Mouse (Mus musculus): ENCODE results near the gene Pa2g4. TPM values are rescaled to one million over a fixed set of nuclear protein-coding genes. Genes with fewer than 3 reads are reported as not detected.
A peak's percentile ranks its signal among the peaks of the same experiment; 100 is the strongest.
"Not testable (repeated sequence)": the region's sequence is repeated elsewhere in the genome, so short reads cannot be mapped to it uniquely, and the experiment has no call there.

Gene Pa2g4
- 36.0 and 56.8 TPM in 2 replicates for polyA plus RNA-seq (2012; ENCODE audit: insufficient read depth, insufficient read length, missing spikeins)

DNA sequence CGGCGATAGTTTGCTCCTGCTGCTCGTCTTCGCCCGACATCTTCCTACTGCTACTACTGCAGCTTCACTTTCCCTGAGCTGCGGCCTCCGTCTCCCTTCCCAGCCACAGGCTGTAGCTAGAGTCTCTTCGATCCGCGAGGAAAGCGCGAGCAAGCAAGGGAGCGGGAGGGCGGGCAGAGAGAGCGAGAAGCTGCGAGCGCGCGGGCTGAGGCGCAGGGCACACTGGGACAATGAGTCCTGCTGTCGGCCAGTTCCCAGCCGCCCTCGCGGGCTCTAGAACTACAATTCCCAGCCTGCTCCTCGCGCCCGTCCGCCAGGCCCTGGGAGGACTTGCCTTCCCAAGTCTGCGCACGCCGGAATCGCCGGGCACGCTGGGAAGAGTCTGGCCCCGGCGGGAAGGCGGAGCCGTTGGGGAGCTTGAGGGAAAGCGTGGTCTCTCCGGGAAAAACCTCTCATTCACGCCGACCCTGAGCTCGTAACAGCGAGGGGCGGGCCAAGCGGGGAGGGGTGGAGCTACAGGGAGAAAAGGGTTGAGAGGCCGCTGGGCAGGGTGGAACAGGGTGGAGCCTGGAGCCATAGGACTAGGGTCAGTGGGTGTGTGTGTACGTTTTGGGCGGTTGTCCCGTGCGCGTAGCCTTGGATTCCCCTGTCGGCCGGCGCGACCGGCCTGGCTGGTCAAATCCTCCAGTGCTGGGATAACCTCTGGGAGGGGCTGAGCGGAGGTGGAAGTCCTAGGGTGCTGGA is at the start of gene Pa2g4:
Gene Pa2g4 (minus strand): TSS at position 200 of the 744 bp plus-strand sequence.
- Histone ChIP-seq H3K4me1 (ENCODE audit: control insufficient read depth, insufficient read depth, insufficient read length, low read length) (no peaks in the 10 kb centered on the region), H3K4me3 (ENCODE audit: insufficient read depth, low read depth, low read length) (peak within 1 kb of the TSS; percentile 88), H3K27ac (replicated peaks; ENCODE audit: low read depth, low read length) (peak within 1 kb of the TSS; percentile 80)

DNA sequence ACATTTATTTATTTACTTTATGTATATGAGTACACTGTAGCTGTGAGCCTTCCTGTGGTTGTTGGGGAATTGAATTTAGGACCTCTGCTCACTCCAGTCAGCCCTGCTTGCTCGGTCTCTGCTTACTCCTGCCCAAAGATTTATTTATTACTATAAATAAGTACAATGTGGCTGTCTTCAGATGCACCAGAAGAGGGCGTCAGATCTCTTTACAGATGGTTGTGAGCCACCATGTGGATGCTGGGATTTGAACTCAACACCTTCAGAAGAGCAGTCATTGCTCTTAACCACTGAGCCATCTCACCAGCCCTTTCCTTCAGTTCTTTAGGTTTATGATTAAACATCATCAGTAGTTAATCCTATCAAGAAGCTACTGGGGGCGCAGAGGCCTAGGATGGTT is 49.1 kb upstream of the Pa2g4 start:
- Histone ChIP-seq H3K4me3 (ENCODE audit: insufficient read depth, low read depth, low read length) (no peak overlapping the region), H3K27ac (replicated peaks; ENCODE audit: low read depth, low read length) (no peak overlapping the region), H3K4me1 (ENCODE audit: control insufficient read depth, insufficient read depth, insufficient read length, low read length) (no peaks in the 10 kb centered on the region)

DNA sequence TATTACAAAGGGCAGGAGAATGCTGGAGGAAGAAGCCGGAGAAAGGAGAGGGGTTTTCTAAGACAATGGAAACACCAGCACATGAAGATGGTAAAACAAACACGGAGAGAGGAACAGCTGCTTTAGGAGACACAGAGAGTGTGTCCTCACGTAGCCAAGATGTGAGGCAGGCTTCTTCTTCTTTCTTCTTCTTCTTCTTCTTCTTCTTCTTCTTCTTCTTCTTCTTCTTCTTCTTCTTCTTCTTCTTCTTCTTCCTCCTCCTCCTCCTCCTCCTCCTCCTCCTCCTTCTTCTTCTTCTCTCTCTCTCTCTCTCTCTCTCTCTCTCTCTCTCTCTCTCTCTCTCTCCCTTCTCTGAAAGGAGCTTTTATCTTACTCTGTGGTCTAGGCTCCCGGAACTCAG is 48.0 kb upstream of the Pa2g4 start:
- not testable (repeated sequence) for H3K27ac ChIP-seq (replicated peaks; ENCODE audit: low read depth, low read length); H3K4me3 ChIP-seq (ENCODE audit: insufficient read depth, low read depth, low read length); H3K4me1 ChIP-seq (ENCODE audit: control insufficient read depth, insufficient read depth, insufficient read length, low read length)

DNA sequence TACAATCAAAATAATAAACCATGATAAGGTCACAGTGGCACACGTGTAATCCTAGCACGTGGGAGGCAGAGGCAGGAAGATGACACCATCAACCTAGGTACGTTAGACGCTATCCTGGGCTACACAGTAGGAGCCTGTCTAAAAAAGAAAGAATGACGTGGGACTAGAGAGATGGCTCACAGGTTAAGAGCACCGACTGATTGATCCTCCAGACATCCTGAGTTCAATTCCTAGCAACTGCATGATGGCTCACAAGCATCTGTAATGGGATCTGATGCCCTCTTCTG is 47.3 kb upstream of the Pa2g4 start:
- no peak overlapping the region for H3K27ac ChIP-seq (replicated peaks; ENCODE audit: low read depth, low read length)
- no peak overlapping the region for H3K4me3 ChIP-seq (ENCODE audit: insufficient read depth, low read depth, low read length)
- H3K4me1 ChIP-seq (ENCODE audit: control insufficient read depth, insufficient read depth, insufficient read length, low read length): no peaks in the 10 kb centered on the region

DNA sequence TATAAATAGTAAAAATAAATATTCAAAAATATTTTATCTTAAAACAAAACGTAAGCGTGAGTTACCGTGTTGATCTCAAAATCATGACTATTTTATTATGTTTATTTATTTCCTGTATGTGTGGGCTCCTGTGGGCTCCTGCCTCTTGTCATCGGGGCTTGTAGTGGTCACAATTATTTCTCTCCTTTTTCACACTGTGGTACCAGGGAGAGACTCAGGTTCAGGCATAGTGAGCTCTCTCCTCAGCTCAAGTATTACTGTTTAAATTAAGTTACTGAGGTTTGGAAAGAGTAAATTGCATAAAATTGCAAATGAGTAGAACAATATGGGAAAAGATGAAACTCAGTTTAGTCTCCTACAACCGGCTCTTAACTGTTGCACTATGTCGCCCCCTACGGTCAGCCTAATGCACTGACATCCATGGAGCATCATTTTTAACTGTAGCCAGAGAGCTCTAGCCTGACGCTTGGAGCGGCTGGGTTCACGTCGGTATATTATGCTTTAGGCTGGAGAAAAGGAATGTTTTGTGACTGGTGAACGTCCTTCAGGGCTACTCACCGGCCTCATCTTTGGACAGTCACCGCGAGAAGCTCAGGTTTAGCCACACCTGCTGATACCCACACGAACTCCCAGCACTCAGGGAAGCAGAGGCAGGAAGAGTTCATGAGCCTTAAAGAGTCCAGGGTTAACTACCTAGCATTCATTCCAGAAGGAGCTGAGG is 46.8 kb upstream of the Pa2g4 start:
- no peak overlapping the region for H3K4me3 ChIP-seq (ENCODE audit: insufficient read depth, low read depth, low read length)
- H3K27ac ChIP-seq (replicated peaks; ENCODE audit: low read depth, low read length): no peak overlapping the region
- H3K4me1 ChIP-seq (ENCODE audit: control insufficient read depth, insufficient read depth, insufficient read length, low read length): no peaks in the 10 kb centered on the region

DNA sequence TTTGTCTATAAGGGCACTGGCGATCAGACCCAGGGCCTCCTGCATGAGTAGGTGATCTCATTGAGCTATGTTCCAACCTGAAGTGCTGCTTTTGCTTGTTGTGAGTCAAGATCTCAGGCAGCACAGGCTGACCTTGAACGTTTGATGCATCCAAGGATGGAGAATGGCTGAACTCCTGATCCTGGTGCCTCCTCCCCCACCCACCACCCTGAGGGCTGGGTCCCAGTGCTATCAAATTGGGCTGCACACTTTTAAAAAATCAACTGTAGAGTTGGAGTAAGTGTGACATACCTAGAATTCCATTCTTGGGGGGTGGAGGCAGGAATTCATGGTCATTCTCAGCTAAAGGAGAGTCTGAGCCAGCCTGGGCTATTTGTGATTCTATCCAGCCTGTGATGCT is 40.7 kb upstream of the Pa2g4 start:
- Histone ChIP-seq H3K4me1 (ENCODE audit: control insufficient read depth, insufficient read depth, insufficient read length, low read length) (no peaks in the 10 kb centered on the region), H3K27ac (replicated peaks; ENCODE audit: low read depth, low read length) (no peak overlapping the region)

DNA sequence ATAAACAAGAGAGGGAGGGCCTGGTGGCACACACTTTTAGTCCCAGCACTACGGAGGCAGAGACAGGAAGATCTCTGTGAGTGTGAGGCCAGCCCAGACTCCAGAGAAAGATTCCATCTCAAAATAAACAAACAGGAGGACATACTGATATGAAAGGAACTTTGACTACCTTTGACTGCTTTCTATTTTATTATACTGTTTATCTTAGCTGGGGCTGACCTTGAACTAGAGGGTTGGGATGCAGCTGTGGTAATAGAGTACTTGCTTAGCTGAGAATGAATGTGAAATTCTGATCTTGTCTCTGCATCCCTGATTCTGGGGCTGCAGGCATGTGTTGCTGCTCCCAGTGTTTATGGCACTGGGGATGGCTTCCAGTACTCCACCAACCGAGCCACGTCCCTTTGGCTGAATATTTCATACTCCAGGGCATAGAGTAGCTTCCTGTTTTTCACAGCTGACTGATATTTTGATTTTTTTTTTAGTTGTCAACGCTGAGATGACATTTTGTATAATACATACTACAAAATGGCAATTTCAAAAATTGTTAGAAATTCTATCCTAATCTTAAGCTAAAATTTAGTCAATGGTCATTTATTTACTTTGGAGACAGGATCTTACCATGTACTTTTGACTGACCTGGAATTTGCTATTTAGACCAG is 36.8 kb upstream of the Pa2g4 start:
- H3K4me1 ChIP-seq (ENCODE audit: control insufficient read depth, insufficient read depth, insufficient read length, low read length): no peaks in the 10 kb centered on the region
- no peak overlapping the region for H3K4me3 ChIP-seq (ENCODE audit: insufficient read depth, low read depth, low read length)
- H3K27ac ChIP-seq (replicated peaks; ENCODE audit: low read depth, low read length): no peak overlapping the region

More for the DNA sequence above, 40.7 kb upstream of the Pa2g4 start:
- no peak overlapping the region for H3K4me3 ChIP-seq (ENCODE audit: insufficient read depth, low read depth, low read length)

DNA sequence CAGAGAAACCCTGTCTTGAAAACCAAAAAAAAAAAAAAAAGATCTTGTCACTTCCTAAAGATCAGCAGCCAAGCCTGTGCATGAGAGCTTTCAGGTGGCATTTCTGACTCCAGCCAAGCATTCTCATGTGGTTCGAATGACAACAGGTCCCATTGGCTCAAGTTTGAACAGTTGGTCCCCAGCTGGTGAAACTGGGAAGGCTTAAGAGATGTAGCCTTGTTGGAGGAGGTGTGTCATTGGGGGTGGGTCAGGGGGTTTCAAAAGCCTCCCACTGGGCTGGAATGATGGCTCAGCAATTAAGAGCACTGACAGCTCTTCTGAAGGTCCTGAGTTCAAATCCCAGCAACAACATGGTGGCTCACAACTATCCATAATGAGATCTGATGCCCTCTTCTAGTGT is 35.7 kb upstream of the Pa2g4 start:
- Histone ChIP-seq H3K4me3 (ENCODE audit: insufficient read depth, low read depth, low read length) (no peak overlapping the region), H3K27ac (replicated peaks; ENCODE audit: low read depth, low read length) (no peak overlapping the region), H3K4me1 (ENCODE audit: control insufficient read depth, insufficient read depth, insufficient read length, low read length) (no peaks in the 10 kb centered on the region)

DNA sequence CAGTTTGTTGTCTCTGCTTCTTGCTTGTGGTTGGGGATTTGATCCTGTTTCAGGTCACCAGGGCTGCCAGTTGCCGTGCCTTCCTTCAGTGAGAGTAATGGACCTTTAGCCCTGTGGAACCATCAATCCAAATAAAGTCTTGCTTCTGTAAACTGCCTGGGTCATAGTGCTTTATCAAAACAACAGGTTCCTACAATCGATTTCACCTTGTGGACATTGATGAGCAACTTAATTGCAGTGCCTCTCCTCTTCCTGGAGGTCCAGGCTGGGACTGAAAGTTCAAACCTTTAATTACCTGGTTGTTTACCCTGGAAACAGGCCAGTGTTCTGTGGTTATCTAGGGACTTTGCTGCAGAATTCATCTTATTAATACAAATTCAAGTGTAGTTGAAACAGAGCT is 32.7 kb upstream of the Pa2g4 start:
- H3K27ac ChIP-seq (replicated peaks; ENCODE audit: low read depth, low read length): no peak overlapping the region
- no peak overlapping the region for H3K4me3 ChIP-seq (ENCODE audit: insufficient read depth, low read depth, low read length)
- H3K4me1 ChIP-seq (ENCODE audit: control insufficient read depth, insufficient read depth, insufficient read length, low read length): no peaks in the 10 kb centered on the region

DNA sequence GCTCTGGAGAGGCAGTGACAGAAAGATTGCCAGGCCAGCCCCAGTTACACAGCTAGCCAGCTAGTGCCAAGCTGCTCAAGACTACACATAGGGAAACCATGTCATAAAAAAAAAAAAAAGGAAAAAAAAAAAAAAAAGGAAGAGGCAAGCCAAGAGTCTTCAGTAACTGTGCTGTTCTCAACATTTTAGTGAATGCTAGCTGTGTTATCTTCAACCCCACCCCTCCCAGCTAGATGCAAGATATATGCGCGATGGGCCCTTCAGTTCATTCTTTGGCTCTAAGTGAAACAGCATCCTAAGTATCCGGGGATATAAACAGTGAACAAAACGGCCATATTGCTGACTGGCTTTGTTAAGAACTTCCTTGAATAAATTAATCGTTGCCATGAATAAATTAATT is 27.0 kb upstream of the Pa2g4 start:
- Histone ChIP-seq H3K27ac (replicated peaks; ENCODE audit: low read depth, low read length) (no peak overlapping the region), H3K4me3 (ENCODE audit: insufficient read depth, low read depth, low read length) (no peak overlapping the region)

DNA sequence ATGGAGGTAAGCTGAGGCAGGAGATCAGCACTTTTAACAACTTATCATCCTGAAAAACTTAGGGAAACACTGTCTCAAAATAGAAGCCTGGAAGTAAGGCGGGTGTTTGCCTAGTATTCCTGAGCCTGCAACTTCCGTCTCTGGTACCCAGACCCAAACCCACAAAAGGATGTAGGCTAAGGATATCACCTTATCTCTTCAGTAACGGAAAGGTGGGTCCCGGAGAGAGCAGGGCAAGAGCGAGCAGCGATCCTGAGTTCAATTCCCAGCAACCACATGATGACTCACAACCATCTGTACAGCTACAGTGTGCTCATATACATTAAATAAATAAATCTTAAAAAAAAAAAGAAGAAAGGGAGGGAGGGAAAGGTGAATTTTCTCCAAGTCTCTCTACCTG is 25.6 kb upstream of the Pa2g4 start:
- Histone ChIP-seq H3K4me1 (ENCODE audit: control insufficient read depth, insufficient read depth, insufficient read length, low read length) (no peaks in the 10 kb centered on the region), H3K4me3 (ENCODE audit: insufficient read depth, low read depth, low read length) (no peak overlapping the region)

More for the DNA sequence above, 27.0 kb upstream of the Pa2g4 start:
- no peaks in the 10 kb centered on the region for H3K4me1 ChIP-seq (ENCODE audit: control insufficient read depth, insufficient read depth, insufficient read length, low read length)

DNA sequence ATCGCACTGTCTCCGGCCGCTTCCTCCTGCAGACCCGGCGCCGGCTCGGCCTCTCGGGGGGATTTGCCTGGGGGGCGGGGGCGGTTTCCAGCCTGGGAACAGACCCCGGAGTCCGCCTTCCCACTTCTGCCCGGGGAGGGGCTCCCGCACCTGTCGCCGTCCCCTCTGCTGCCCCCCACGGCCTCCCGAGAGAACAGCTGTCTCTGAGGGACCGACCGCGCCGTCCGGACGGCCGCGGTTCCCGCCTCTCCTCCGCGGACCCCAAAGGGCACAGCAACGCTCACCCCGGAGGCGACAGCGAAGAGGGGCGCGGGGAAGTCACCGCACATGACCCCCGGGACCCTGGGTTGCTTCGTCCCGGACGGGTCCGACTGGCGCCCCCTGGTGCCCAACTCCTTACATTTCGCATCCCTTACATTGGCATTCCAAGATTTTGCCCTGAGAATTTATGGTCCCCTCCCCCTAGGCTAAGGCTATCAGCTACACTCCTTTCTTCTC is 24.5 kb upstream of the Pa2g4 start:
- H3K4me1 ChIP-seq (ENCODE audit: control insufficient read depth, insufficient read depth, insufficient read length, low read length): no peaks in the 10 kb centered on the region
- no peak overlapping the region for H3K27ac ChIP-seq (replicated peaks; ENCODE audit: low read depth, low read length)

More for the DNA sequence above, 25.6 kb upstream of the Pa2g4 start:
- no peak overlapping the region for H3K27ac ChIP-seq (replicated peaks; ENCODE audit: low read depth, low read length)

DNA sequence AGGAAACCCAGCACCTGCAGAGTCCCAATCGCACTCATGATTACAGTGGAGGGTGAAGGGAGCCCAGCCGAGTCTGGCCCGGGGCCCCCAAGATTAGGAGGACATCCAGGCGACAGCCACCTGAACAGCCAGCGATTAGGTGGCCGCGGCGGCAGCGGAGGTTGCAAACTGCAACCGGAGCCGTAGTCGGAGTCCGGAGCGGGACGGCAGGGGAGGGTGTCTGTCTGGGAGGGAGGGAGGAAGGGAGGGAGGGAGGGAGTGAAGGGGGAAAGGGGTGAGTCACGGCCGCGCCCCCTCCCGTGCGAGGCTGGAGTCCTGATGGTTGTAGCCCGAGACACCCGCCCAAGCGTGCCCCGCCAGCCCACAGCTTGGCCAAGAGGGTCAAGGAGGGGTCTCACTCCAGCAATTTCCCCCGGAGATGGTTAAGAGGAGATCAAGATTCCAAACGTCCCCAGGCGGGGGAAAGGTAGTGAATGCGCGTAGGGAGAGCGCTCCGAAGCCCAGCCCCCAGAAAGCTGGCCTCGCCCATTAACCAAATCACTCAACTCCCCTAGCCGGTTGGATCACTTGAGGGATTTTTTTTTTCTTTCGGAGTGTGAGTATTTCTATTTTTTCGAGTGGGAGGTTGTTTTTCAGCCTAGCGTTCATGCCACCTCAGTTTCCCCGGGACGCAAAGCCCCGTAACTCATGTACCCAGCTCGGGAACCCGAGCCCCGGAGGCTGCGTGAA is 23.8 kb upstream of the Pa2g4 start, which contains the start of gene Erbb3:
Gene Erbb3 (minus strand): TSS at position 189 of the 729 bp plus-strand sequence.
- H3K27ac ChIP-seq (replicated peaks; ENCODE audit: low read depth, low read length): no peak within 1 kb of the TSS

More for the DNA sequence above, 24.5 kb upstream of the Pa2g4 start:
- H3K4me3 ChIP-seq (ENCODE audit: insufficient read depth, low read depth, low read length): peak overlapping the region; percentile 68

DNA sequence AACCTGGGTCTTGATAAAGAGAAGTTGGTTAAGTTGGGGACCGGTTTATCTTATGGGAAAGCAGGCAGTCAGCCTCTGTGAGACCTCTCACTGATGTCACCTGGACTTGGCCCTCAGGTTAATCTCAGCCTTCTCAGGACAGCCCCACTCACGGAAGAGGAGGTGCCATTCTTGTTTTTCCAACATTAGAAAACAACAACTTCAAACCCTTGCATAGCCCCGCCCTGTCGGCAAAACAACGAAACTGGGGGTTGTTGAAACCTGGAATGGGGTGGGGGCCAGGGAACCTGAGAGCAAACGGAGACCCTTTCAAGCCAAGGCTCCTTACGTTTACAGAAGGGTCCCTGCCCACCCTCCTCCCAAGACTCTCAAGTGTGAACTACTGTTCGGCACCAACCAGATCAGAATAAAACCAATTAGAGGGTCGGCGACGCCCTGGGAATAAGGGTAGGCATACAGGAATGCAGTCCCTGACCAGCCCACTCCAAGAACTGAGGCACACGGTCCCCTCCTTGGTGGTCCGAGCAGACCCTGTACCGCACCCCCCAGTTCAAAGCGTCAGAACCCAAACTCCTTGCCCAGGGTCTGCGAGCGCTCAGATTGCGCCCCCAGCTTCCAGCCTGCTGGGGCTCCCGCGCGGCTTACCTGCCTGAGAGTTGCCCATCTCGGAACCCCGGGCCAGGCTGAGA is 23.1 kb upstream of the Pa2g4 start:
- H3K4me3 ChIP-seq (ENCODE audit: insufficient read depth, low read depth, low read length): peak overlapping the region; percentile 68
- no peak overlapping the region for H3K27ac ChIP-seq (replicated peaks; ENCODE audit: low read depth, low read length)
- H3K4me1 ChIP-seq (ENCODE audit: control insufficient read depth, insufficient read depth, insufficient read length, low read length): no peaks in the 10 kb centered on the region

More for the DNA sequence above, 23.8 kb upstream of the Pa2g4 start, which contains the start of gene Erbb3:
- Histone ChIP-seq H3K4me1 (ENCODE audit: control insufficient read depth, insufficient read depth, insufficient read length, low read length) (no peaks in the 10 kb centered on the region), H3K4me3 (ENCODE audit: insufficient read depth, low read depth, low read length) (peak within 1 kb of the TSS; percentile 68)
